Mouse (Mus musculus): ENCODE data around the gene Stard8. TPM values are rescaled to one million over a fixed set of nuclear protein-coding genes. Genes with fewer than 3 reads are reported as not detected.

Stard8 gene
- total RNA-seq, 2 experiments from 2014 or later, result 0.28 to 0.42 TPM

DNA sequence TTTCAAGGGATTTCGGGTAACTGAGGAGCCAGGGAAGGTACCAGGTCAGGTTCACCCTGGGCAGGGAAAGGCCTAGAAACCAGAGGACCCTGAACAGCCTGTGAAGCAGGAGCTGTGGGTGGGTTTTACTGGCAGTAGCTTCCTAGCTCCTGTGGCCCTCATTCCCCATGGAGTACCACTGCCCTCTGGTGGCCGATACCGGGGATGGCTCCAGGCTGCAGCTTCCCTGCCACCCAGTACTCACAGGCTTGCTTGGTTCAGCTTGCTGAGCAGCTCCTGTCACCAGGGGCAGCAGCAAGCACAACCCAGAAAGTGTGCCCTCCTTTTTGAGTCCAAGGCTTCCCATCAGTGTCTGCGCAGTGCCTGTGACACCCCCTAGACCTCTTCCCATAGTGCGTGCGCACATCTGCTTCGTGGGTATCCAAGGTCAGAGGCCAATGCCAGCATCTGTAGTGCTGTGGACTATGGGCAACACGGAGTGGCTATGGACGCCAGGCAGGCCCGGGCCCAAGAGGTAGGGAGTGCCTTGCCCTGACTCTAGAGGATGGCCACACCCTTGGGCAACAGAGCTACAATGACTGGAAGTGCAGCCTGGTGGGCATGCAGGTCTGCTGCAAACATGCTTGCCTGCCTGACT is 108.2 kb downstream of the Stard8 start:
- ATAC-seq (replicated peaks; ENCODE audit: low FRiP score, low TSS enrichment, poor library complexity, severe bottlenecking), result peak; percentile 96

DNA sequence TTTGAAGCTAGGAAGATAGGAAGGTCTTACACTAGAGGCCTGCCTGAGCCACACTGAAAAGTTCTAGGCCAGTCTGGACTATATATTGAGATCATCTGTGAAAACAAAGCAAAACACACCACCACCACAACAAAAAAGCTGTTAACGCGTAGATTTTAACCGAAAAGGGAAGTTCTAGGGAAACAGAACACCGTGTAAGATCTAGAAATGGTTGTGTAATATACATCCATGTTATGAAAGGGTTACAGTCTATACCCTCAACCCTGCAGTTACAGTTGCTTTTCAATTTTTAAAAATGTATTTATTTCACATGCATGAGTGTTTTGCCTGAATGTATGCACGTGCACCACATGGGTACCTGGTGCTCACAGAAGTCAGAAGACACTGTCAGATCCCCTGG is 116.5 kb downstream of the Stard8 start:
- ATAC-seq (replicated peaks; ENCODE audit: low FRiP score, low TSS enrichment, poor library complexity, severe bottlenecking), result no peak

Other genes with a start within 250 kb of the Stard8 start
- gene Ophn1, start 112.2 kb upstream of the Stard8 start, total RNA-seq (2014; fragmentation: Nextera tagmentation), result 3.3 TPM in 1 of 2 replicates, not detected in the other
- 0.42 and 1.7 TPM in 2 replicates for gene Ophn1, start 112.2 kb upstream of the Stard8 start, total RNA-seq (2017)
- 30.8 and 32.5 TPM in 2 replicates for gene Yipf6, start 66.9 kb upstream of the Stard8 start, total RNA-seq (2014; fragmentation: Nextera tagmentation)
- 42.4 and 42.5 TPM in 2 replicates for gene Yipf6, start 66.9 kb upstream of the Stard8 start, total RNA-seq (2017)
- 3.6 and 5.1 TPM in 2 replicates for gene Efnb1, start 132.9 kb downstream of the Stard8 start, total RNA-seq (2014; fragmentation: Nextera tagmentation)
- gene Efnb1, start 132.9 kb downstream of the Stard8 start, total RNA-seq (2017), result 2.7 and 8.4 TPM in 2 replicates